Mouse (Mus musculus) heart, embryonic 14.5 days (tissue): ENCODE results near the gene Cd2. TPM values are rescaled to one million over a fixed set of nuclear protein-coding genes. Genes with fewer than 3 reads are reported as not detected.

Experiments
- ATAC-seq: fragments of 200-750 bp; cut with Nextera tagmentation; 2 replicates; pipeline ENCODE4 v1.8.0; 2017; ENCODE audit warnings: low read depth, moderate TSS enrichment; ENCODE audit not compliant: insufficient number of reproducible peaks, insufficient read depth, low FRiP score
- H3K27ac ChIP-seq, 2 experiments: fragments of 200-500 bp in 1 of 2; fragments of 300-500 bp in 1 of 2; sonication (generic) in 1 of 2; replicated peaks in 1 of 2; 2 replicates each; pipeline ENCODE4 v1.5.1; 2012 to 2014; ENCODE audit warnings: low read depth in 2 of 2, low read length in 2 of 2, control low read depth in 1 of 2, mild to moderate bottlenecking in 1 of 2, mixed read lengths in 1 of 2; ENCODE audit not compliant: control insufficient read depth in 1 of 2, insufficient read depth in 1 of 2
- H3K27me3 ChIP-seq: fragments of 300-500 bp; sonication (generic); 2 replicates; pipeline ENCODE4 v1.6.1; 2014; ENCODE audit warnings: mild to moderate bottlenecking, low read length, control low read depth; ENCODE audit not compliant: control insufficient read depth, insufficient read depth
- H3K36me3 ChIP-seq: fragments of 300-500 bp; sonication (generic); 2 replicates; pipeline ENCODE4 v1.6.1; 2014; ENCODE audit warnings: mild to moderate bottlenecking, control low read depth, low read length, mixed read lengths; ENCODE audit not compliant: control insufficient read depth, insufficient read depth
- H3K4me1 ChIP-seq, 2 experiments: fragments of 200-500 bp in 1 of 2; fragments of 300-500 bp in 1 of 2; sonication (generic) in 1 of 2; 2 replicates each; pipeline ENCODE4 v1.6.1; 2012 to 2014; ENCODE audit warnings: low read length in 2 of 2, control low read depth in 1 of 2, mixed read lengths in 1 of 2; ENCODE audit not compliant: control insufficient read depth in 2 of 2, insufficient read depth in 2 of 2
- H3K4me2 ChIP-seq: fragments of 300-500 bp; sonication (generic); 2 replicates; pipeline ENCODE4 v1.6.1; 2014; ENCODE audit warnings: mild to moderate bottlenecking, low read length
- H3K4me3 ChIP-seq, 2 experiments: fragments of 200-500 bp in 1 of 2; fragments of 300-500 bp in 1 of 2; sonication (generic) in 1 of 2; 2 replicates each; pipeline ENCODE4 v1.5.1; 2012 to 2014; ENCODE audit warnings: low read length in 2 of 2, mild to moderate bottlenecking in 2 of 2, control low read depth in 1 of 2, low read depth in 1 of 2, moderate library complexity in 1 of 2; ENCODE audit not compliant: control insufficient read depth in 1 of 2, insufficient read depth in 1 of 2
- H3K9ac ChIP-seq: fragments of 300-500 bp; sonication (generic); 2 replicates; pipeline ENCODE4 v1.6.1; 2014; ENCODE audit warnings: mild to moderate bottlenecking, low read length
- H3K9me3 ChIP-seq: fragments of 300-500 bp; sonication (generic); 2 replicates; pipeline ENCODE4 v1.6.1; 2016; ENCODE audit warnings: low read length, control low read depth; ENCODE audit not compliant: control insufficient read depth
- WGBS: fragments of 180-500 bp; shearing (Covaris S2); extraction: QIAGEN DNeasy Blood & Tissue Kit; methylation state at CpG from one replicate; pipeline ENCODE4 v1.1.7; 2014; 5-methylcytosine and 5-hydroxymethylcytosine counted together
- polyA plus RNA-seq: library from polyadenylated mRNA; unstranded; fragments of >200 nt; fragmentation: Nextera tagmentation; extraction: Ambion mirVana; gene quantifications from 2 replicates; pipeline ENCODE4 v1.2.1, GENCODE M21; 2014

The Cd2 gene
- polyA plus RNA-seq, 1 experiment from 2014 or later, result not detected

DNA sequence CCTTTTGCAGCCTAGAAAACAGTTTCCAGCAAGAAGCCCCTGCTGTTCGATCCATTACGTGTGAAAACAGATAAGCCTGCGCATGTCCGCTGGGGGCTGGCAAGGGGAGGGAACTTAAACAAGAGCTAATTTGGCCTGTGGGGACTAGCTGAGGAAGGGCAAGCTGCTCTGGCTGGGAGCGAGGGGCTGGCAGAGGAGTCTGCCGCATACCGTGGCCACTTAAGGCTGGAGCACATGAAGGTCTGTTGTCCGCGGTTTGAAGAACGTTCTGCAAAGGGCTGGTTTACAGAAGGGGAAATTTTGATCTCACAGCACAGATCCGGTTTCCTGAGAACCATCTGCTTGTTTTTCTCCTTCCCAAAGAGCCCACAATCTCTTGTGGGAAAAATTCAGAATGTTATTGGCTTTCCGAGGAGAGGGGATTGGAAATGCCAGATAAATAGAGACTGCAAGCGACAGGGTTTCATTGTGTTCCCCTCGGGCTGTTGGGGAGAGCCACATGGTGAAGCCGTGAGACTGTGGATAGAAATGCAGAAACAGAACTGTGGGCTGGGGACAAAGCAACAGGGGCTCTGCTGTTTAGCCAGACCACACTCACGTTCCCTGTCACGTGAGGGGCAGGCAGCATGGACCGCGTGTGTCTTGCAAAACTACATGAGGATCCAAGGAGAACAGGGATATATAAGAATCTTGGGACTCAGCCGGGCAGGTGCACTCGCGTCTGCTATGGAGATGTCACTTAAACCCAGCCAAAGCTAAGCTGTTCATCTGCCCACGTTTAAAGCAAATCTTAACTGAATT is 12.7 kb upstream of the Cd2 start:
- H3K9ac ChIP-seq, result peak overlapping the region; percentile 55
- peaks cover 13 to 15% of the 10 kb centered on the region in 2 experiments; a peak in 3 of 4 replicates for H3K4me1 ChIP-seq
- no peaks in the 10 kb centered on the region for H3K27me3 ChIP-seq
- 0 out of 2 replicates have a peak, but pooled peaks have one; percentile 27 for ATAC-seq
- 17% methylated on average over 23 of the region's 23 CpGs for whole genome bisulfite sequencing
- H3K27ac ChIP-seq, result peak overlapping the region in 1 of 2 experiments; percentile 19; a peak in 1 of 4 replicates
- peak overlapping the region; percentile 7 to 21; a peak in 3 of 4 replicates for H3K4me3 ChIP-seq
- no peaks in the 10 kb centered on the region for H3K36me3 ChIP-seq
- peak overlapping the region; percentile 62 for H3K4me2 ChIP-seq
- H3K9me3 ChIP-seq, result no peaks in the 10 kb centered on the region

DNA sequence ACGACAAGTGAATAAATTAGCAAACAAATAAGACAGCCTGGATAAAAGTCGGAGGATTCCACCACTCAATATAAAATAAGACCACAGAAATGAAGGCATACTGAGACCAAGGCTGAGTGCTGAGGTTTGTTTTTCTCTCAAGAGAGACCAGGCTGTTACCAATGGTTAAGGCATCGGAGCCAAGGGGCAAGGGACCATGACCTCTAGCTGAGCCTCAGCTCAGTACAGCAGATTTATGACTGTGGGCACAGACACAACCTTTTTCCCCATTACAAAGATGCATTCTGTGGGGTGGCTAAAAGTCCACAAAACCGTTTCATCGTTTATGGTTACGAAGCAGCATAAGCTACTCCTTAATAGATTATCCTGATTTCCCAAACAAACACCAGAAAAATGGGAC is 11.9 kb upstream of the Cd2 start:
- H3K9ac ChIP-seq, result no peak overlapping the region
- no peak for ATAC-seq
- H3K27me3 ChIP-seq, result no peaks in the 10 kb centered on the region
- no peak overlapping the region for H3K27ac ChIP-seq
- H3K4me2 ChIP-seq, result no peak overlapping the region
- peaks cover 16 to 21% of the 10 kb centered on the region in 2 experiments; a peak in 3 of 4 replicates for H3K4me1 ChIP-seq
- WGBS, result 82% methylated on average over 6 of the region's 6 CpGs
- H3K4me3 ChIP-seq, result no peak overlapping the region
- H3K9me3 ChIP-seq, result no peaks in the 10 kb centered on the region
- H3K36me3 ChIP-seq, result no peaks in the 10 kb centered on the region

DNA sequence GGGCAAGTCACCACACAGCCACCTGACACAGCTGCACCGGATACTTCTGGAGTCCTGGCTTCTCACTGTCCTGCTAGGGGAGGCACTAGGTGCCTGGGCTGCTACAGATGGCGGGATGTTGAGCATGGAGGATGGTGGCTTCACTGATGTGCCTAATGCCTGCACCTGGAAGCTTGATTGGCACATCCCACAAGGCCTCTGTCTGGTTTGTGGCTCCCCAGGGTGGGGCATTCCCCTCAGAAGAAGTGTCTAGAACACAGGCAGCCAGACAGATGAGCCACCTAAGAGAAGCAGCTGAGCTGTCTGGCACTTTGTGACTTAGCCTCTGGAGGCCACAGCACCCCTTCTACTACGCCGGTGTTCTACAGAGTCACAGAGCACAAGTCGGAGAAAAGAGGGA is 9.5 kb upstream of the Cd2 start:
- no peak overlapping the region for H3K27ac ChIP-seq
- 85% methylated on average over 5 of the region's 5 CpGs for WGBS
- ATAC-seq, result no peak
- H3K4me2 ChIP-seq, result no peak overlapping the region
- H3K4me3 ChIP-seq, result no peak overlapping the region
- no peaks in the 10 kb centered on the region for H3K9me3 ChIP-seq
- peaks cover 12 to 17% of the 10 kb centered on the region in 2 experiments; a peak in 3 of 4 replicates for H3K4me1 ChIP-seq
- H3K36me3 ChIP-seq, result no peaks in the 10 kb centered on the region
- no peaks in the 10 kb centered on the region for H3K27me3 ChIP-seq
- H3K9ac ChIP-seq, result no peak overlapping the region

DNA sequence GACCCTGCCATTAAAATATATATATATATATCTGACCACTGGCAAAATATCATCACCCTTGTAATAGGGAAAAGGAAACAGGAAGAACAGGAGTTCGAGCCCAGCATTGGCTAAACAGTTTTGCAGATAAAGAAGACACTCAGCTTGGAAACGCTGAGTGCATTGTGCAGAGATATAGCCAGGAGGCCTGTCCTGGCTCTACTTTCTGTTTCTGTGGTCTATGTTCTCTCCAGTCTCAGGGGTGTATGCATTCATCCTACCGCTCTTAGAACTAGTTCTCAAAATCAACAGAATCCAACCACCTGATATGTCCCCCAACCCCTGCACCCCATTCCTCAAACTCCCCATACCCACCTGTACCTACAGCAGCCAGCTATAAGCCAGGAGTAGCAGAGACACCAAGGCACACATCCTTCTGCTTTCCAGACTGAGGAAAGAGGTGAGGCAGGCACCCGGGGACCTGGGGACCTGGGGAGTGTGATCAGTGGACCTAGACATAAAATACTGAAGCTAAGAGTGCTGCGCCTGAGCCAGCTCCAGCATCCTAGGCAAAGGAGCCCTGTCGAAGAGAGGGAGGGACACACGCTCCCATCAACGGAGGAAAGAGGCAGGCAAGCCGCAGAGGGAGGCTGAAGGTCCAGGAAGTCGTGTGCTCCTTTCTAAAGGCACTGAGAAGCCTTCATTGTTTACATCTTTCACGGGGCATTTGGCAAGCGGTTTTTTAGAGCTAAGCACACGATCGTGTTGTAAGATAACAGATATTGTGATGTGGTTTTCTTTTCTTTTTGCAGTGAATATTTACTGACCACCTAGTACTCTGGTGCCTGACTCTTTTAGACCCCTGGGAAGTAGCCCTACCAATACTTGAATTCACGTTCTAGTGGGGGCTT is 8.4 kb upstream of the Cd2 start:
- Histone ChIP-seq H3K9me3 (no peaks in the 10 kb centered on the region), H3K27me3 (no peaks in the 10 kb centered on the region), H3K4me2 (no peak overlapping the region), H3K27ac (no peak overlapping the region), H3K4me3 (no peak overlapping the region), H3K4me1 (peaks cover 12 to 17% of the 10 kb centered on the region in 2 experiments; a peak in 3 of 4 replicates), H3K36me3 (no peaks in the 10 kb centered on the region), H3K9ac (no peak overlapping the region)
- 54% methylated on average over 15 of the region's 15 CpGs for WGBS
- no peak for ATAC-seq

DNA sequence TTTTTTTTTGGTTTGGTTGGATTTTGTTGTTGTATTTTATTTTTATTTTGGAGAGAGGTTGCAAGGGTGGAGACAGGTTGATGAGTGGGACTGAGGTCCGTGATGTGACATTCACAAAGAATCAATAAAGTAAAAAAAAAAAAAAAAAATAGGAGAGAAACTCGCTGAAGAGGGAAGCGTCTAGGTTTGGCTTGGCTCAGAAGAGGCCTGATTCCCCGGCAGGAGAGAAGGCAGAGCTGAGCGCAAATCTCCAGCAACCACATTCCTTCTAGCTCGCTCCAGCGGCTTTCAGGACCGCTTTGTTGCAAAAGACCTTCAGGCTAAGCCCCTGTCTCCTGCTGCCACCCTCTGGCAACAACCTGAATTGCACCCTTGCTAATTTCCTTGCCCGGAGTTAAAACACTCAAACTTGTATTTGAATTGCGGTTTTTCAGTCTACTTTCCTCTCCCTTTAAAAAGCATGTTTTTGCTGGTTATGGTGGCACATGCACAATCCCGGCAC is 7.7 kb upstream of the Cd2 start:
- H3K27ac ChIP-seq, result no peak overlapping the region; a peak in 1 of 4 replicates
- no peak for ATAC-seq
- H3K4me3 ChIP-seq, result no peak overlapping the region
- H3K4me2 ChIP-seq, result peak overlapping the region; percentile 43
- H3K9me3 ChIP-seq, result no peaks in the 10 kb centered on the region
- H3K36me3 ChIP-seq, result no peaks in the 10 kb centered on the region
- WGBS, result 6% methylated on average over 11 of the region's 11 CpGs
- H3K4me1 ChIP-seq, result peaks cover 8 to 12% of the 10 kb centered on the region in 2 experiments; a peak in 3 of 4 replicates
- no peak overlapping the region for H3K9ac ChIP-seq
- H3K27me3 ChIP-seq, result no peaks in the 10 kb centered on the region

DNA sequence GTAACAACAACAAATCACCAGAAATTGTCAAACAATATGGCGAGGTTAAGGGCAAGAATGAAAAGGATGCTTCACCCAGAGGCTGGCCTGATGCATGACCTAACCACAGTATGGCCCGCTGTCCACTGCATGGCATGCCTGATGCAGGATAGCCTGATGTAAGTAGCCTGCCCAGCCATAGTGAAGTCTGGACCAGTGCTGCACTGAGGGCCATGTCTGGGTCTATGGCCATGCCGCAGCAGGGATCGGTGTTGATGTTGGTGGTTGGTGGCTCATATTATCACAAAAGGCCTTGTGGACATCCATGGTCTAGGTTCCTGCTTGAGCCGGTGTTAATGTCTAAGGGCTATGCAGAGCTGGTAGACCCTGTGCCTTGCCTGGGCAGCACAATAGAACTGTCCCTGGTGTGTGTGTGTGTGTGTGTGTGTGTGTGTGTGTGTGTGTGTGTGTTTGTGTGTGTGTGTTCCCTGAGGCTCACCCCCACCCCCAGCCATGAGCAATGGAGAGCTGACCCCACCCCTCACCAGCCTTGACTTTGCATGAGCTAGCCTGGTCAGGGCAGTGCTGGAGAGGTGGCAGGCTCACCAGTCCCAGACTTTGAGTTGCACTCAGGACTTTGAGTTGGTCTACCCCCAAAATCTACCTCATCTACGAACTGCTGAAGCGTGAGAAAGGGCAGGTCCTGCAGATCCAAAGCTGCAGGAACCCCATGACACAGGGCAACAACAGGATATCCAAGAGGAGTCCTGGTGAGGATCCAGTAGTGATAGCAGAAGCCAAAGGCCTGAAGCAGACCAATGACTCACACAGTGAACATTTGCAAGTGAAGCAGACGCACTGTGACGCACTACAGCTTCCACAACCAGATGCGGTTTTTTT is 7.0 kb upstream of the Cd2 start:
- peaks cover 2 to 6% of the 10 kb centered on the region in 2 experiments; a peak in 1 of 4 replicates for H3K4me1 ChIP-seq
- H3K36me3 ChIP-seq, result no peaks in the 10 kb centered on the region
- H3K27me3 ChIP-seq, result no peaks in the 10 kb centered on the region
- ATAC-seq, result peak; percentile 27; the same call in 1 of the 2 replicates
- H3K27ac ChIP-seq, result 0 out of 4 replicates have a peak overlapping the region, but pooled peaks of 1 of the 2 experiments have one; percentile 8
- H3K9me3 ChIP-seq, result no peaks in the 10 kb centered on the region
- peak overlapping the region; percentile 43 for H3K4me2 ChIP-seq
- 58% methylated on average over 10 of the region's 10 CpGs for WGBS
- H3K9ac ChIP-seq, result peak overlapping the region; percentile 16; the same call in 1 of the 2 replicates
- no peak overlapping the region for H3K4me3 ChIP-seq
